Mouse (Mus musculus): ENCODE results near the gene Mocs3.

DNA sequence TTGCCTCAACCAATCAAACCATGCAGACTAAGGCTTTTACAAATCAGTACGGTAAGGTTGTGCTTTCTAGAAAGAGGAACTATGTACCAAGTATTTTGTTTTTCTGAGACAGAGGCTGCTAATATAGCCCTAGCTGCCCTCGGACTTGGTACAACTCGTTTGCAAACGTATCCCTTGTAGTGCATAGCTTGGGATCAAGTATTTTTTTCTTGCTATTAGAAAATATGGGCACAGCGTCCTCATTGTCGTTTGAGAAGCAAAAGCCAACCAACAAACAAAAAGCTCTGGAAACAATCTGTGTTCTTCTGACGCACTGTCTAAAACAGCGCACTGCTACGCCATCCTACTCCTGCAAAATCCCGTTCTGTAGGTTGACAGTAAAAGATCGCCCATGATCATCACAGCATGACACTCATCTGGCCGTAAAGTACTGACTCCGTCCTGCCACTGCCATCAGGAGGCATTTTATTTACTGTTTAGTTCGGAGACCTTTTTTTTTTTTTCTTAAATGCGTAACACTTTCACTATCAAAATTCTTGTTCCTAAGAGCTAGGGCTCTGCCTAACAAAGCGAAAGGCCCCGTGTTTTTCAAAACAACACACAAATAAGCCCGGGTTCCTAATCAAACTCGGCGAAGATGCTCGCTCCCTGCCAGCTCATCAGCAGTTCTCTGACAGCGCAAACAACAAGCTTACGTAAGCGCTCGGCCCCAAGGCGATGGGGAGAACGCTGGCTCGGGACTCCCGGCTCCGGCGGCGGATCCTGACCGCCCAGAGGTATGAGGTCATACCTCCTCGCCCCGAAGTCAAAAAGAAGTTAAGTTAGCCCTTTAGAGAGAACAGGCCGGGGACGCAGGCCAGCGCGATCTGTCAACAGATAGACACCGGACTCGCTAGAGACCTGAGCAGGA, 1.1 kb upstream of the Mocs3 start:
- TF ChIP-seq CTCF (IDR thresholded peaks at IDR 0.05; ENCODE audit: low read depth, low read length) (no peak), POLR2A (IDR thresholded peaks at IDR 0.05; ENCODE audit: borderline replicate concordance, low read depth, low read length) (no peak)
